ENCODE assay signal across 20 mouse cellular contexts in the genomic region with DNA sequence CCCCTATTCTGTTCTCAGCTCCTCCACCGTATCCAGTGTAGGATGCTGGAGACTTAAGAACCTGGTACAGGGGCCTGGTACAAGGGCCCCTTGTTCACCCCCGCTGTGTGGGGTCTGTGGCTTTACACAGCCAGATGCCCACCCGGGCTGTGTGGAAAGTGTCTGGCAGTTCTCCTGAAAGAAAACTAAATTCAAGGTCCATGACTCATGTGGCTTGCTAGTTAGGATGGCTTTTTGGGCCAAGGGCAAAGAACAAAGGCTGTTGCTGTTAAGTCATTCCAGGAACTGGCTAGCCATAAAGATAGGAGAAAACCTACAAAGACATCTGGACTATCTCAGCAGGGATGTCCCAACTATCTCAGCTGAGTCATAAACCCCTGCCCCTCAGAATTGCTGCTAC.
"Had no signal": no experiment of that assay in that cellular context is flagged by ENCODE, and none has a peak within 500 bp of the region (broad histone marks: within the 10 kb centered on the region; RNA-seq: fewer than 3 reads in every experiment).

No protein-coding gene starts in this region.

- H3K27ac ChIP-seq: liver, embryonic 15.5 days; lung, embryonic 15.5 days; macrophage; midbrain, embryonic 13.5 days; midbrain, embryonic 15.5 days; neural tube, embryonic 13.5 days; neural tube, embryonic 15.5 days had no signal

- DNase-seq: liver, postnatal 0 days; lung, adult 2 months; lung, postnatal 14 days; lung, postnatal 36 days; retina, postnatal 1 day; right cerebral cortex, adult 18-20 months; right cerebral cortex, postnatal 25 days; right cerebral cortex, postnatal 4 days; spleen, adult 18-20 months; thymus, adult 18-20 months; thymus, postnatal 25 days; thymus, postnatal 4 days had no signal

- H3K27me3 ChIP-seq: lung, embryonic 15.5 days; megakaryocyte, embryonic 14.5 days; midbrain, embryonic 13.5 days; midbrain, embryonic 15.5 days; neural tube, embryonic 13.5 days; neural tube, embryonic 15.5 days had no signal

- H3K4me3 ChIP-seq: liver, embryonic 15.5 days; lung, embryonic 15.5 days; megakaryocyte, embryonic 14.5 days; midbrain, embryonic 13.5 days; midbrain, embryonic 15.5 days; neural tube, embryonic 13.5 days; neural tube, embryonic 15.5 days had no signal

- H3K4me1 ChIP-seq: lung, embryonic 15.5 days; midbrain, embryonic 13.5 days; midbrain, embryonic 15.5 days; neural tube, embryonic 13.5 days; neural tube, embryonic 15.5 days had no signal

- H3K36me3 ChIP-seq: lung, embryonic 15.5 days; midbrain, embryonic 13.5 days; midbrain, embryonic 15.5 days; neural tube, embryonic 13.5 days; neural tube, embryonic 15.5 days had no signal
